Mouse (Mus musculus) heart, postnatal 0 days (tissue): ENCODE data around the gene Crybb1.

Source experiments
- CTCF ChIP-seq: IDR thresholded peaks from 2 replicates; pipeline ENCODE4 v1.5.1; 2016; ENCODE audit warnings: antibody characterized with exemption, control low read depth, low read depth
- EP300 ChIP-seq: IDR thresholded peaks from 2 replicates; pipeline ENCODE4 v1.6.1; 2016; ENCODE audit warnings: antibody characterized with exemption, low read depth

- TF ChIP-seq CTCF (no peak), EP300 (no peak)
These were observed 13.2 kb upstream of the Crybb1 start for GRCm38 (mm10) chr5:112242361-112242778.
